Mouse (Mus musculus) hematopoietic stem cell, adult 5-6 weeks (primary cell): ENCODE measurements around the gene Tnk2. TPM values are rescaled to one million over a fixed set of nuclear protein-coding genes. Genes with fewer than 3 reads are reported as not detected.

Source experiments
- ATAC-seq, 2 experiments: fragments of 125-278 bp in 1 of 2; replicated peaks in 1 of 2; 2 replicates each; pipeline ENCODE4 v1.8.0; 2016 to 2017; ENCODE audit warnings: inconsistent platforms in 2 of 2, mild to moderate bottlenecking in 2 of 2, moderate number of reproducible peaks in 2 of 2, low read depth in 1 of 2, moderate TSS enrichment in 1 of 2; ENCODE audit not compliant: low FRiP score in 2 of 2, poor library complexity in 2 of 2, severe bottlenecking in 2 of 2, insufficient read depth in 1 of 2, low TSS enrichment in 1 of 2
- total RNA-seq: library from RNA; stranded (forward); fragments of 172-1452, 232-1000 nt; gene quantifications from 2 replicates; pipeline ENCODE4 v1.2.3, GENCODE M21; 2017

Gene Tnk2
- total RNA-seq, 1 experiment from 2014 or later: 5.7 TPM

- ATAC-seq: peak; percentile 69 to 72
Measured at GRCm38 (mm10) chr16:32683343-32683742, 39.7 kb downstream of the Tnk2 start.

GRCm38 (mm10) chr16:32685405-32685804, 41.7 kb downstream of the Tnk2 start:
- ATAC-seq: no peak

- ATAC-seq: no peak
Measured at GRCm38 (mm10) chr16:32685998-32686397, 42.3 kb downstream of the Tnk2 start.

DNA sequence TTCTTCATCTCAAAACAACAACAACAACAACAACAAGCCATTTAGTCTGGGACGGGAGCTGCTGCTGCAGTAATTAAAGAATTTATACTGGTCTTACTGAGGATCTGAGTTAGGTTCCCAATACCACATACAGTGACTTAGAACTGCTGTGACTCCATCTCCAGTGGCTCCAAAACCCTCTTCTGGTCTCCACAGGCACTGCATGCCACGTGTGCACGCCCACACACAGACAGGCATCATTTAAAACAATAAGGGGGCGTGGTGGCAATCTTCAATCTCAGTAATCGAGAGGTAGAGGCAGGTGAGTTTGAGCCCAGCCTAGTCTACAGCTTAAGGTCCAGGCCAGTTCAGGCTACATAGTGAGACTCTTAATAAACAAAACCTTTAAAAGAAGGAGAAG, 43.5 kb downstream of the Tnk2 start:
- ATAC-seq: no peak

DNA sequence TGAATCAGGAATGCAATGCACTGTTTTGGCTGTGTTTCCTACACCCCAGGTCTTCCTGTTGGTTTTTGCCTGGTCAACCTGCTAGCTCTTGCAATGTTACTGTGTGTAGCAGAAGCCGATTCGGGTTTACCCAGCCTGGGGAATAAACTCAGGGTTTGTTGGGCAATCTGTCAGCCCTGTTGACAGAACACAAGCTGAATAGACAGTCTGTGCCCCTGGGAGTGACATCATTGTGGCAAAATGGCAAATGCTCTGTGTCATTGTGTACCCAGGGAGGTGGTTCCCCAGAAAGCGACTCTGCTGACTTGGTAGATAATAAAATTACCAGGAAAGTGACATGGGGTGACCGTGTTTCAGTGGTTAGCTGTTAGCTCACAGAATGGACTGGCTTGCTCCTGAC, 45.1 kb downstream of the Tnk2 start:
- no peak for ATAC-seq

DNA sequence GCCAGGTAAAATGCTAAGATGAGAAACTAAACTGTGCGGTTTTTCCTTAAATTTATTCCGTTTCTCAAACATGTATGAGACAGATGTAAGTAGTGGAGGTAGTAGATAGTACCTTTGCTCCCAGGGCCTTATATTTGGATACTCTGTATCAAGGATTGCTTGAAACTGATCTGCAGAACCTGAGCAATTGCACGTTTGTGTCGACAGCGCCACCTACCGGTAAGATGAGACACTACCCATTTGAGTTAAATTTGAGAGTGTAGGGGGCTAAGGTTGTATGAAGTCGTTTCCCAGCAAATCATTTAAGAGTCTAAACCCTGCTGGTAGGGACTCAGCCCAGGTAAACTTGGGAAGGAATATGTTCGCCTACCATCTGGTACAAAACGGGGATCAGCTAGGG, 45.8 kb downstream of the Tnk2 start:
- peak; percentile 36 to 53; a peak in 1 of 4 replicates for ATAC-seq

GRCm38 (mm10) chr16:32696841-32697464, 53.3 kb downstream of the Tnk2 start:
- ATAC-seq: peak in 1 of 2 experiments; percentile 39; a peak in 1 of 4 replicates

GRCm38 (mm10) chr16:32697665-32698446, 54.2 kb downstream of the Tnk2 start:
- no peak; a peak in 1 of 4 replicates for ATAC-seq

- peak; percentile 50 to 63 for ATAC-seq
Measured at GRCm38 (mm10) chr16:32698550-32698949, 54.9 kb downstream of the Tnk2 start.

DNA sequence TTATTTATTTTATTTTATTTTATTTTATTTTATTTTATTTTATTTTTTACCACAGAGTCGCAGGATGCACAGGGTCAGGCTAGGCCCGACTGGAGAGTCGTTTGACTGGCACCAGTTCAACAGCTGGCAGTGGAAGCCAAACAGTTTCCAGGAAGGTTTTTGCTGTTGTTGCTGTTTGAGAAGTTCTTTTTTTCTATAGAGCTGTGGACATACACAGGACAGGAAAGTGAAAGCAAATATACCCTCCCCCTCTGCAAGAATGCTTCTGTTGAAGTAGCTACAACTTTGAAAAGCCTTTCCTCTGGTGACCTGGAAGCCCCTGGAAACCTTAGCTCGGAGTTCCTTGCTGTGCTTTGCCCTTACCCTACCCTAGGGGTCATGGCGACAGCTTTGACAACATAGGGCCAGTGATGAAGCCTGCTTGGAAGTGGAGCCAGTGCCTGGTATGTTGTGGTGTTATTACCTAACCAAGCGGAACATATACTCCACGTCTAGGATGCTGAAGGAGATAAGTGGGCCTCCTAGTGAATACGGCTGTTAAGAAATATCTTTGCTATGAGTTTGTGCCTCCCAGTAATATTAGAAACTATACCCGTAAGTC, 59.7 kb downstream of the Tnk2 start:
- ATAC-seq: 0 out of 4 replicates have a peak, but pooled peaks of 1 of the 2 experiments have one; percentile 19

DNA sequence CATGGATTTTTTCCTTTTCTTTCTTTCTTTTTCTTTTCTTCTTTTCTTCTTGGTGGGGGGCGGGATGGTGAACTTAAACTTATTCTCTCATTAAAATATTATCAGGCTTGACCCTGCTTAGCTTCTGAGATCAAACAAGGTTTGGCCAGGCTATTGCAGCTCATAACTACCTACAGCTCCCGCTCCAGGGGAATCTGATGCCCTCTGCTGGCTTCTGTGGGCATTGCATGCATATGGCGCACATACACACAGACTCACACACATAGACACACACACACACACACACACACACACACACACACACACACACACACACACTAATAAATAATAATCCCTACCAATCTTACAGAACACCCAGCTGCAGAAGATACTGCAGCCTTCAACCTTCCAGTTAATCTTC, 61.9 kb downstream of the Tnk2 start:
- ATAC-seq: no peak

GRCm38 (mm10) chr16:32707111-32707823, 63.6 kb downstream of the Tnk2 start:
- no peak; a peak in 1 of 4 replicates for ATAC-seq

GRCm38 (mm10) chr16:32707824-32708456, 64.3 kb downstream of the Tnk2 start:
- no peak for ATAC-seq

- no peak for ATAC-seq
Measured at GRCm38 (mm10) chr16:32708457-32709033, 64.9 kb downstream of the Tnk2 start.

GRCm38 (mm10) chr16:32709116-32709515, 65.4 kb downstream of the Tnk2 start:
- ATAC-seq: no peak

GRCm38 (mm10) chr16:32710426-32711070, 66.9 kb downstream of the Tnk2 start:
- ATAC-seq: no peak

DNA sequence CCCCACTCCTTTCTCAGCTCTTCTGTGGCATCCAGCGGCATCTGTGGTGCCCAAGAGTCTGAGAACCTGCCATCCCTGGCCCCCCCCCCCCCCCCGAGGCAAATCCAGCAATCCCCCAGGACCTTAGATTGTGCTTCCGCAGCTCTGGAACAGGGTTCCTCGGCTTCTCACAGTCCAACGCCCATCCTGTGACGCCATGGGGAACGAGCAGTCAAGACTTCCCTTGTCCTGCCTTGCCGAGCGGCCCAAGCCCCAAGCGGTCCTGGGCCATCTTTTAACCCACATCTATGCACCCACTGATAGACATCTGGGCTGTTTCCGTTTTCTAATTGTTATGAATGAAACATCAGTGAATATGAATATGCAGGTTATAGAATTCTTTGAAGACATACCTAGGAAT, 68.5 kb downstream of the Tnk2 start:
- no peak for ATAC-seq
